Mouse (Mus musculus): ENCODE data around the gene Ptms. TPM values are rescaled to one million over a fixed set of nuclear protein-coding genes. Genes with fewer than 3 reads are reported as not detected.

Ptms gene
- 184 and 213 TPM in 2 replicates for polyA plus RNA-seq (2014; fragmentation: Nextera tagmentation; extraction: Ambion mirVana)

DNA sequence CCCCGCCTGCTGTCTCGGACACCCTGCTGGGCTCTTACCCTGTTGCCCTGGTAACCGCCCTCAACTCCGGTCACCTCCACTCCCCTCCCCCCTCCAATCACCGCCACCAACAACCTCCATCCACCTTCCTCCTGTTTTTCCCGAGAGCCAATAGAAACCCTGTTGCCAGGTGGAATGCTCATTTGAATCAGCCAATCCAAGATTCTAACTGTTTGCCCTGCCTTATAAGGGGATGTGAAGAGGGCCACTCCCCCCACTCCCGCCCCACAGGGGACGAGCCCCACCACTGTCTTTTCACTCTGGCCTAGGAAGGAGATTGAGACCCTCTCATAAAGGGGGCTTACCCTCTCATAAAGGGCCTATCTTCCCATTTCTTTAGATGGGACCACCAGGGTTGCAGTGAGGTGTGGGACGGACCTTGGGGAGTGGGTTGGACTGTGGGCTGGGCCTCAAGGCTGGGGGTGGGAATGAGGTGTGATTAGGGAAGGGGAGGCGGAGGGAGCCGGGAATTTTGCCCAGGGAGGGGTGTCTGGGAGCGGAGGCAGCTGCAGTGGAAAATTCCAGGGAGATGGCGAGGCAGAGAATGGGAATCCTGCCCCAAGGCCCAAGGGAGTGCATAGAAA, at the start of gene Ptms:
TSS of gene Ptms (minus strand) at position 409 of the 623 bp plus-strand sequence.
- H3K27me3 ChIP-seq (ENCODE audit: control insufficient read depth, insufficient read depth, low read length), result no peaks in the 10 kb centered on the region
- H3K36me3 ChIP-seq (replicated peaks; ENCODE audit: control insufficient read depth, insufficient read depth, low read depth, low read length), result no peaks in the 10 kb centered on the region
- DNase-seq (ENCODE audit: low spot score), result peak; percentile 98
- ATAC-seq (replicated peaks; ENCODE audit: insufficient number of reproducible peaks, low FRiP score, low TSS enrichment, low read depth), result peak; percentile 83
- no peaks in the 10 kb centered on the region for H3K9me3 ChIP-seq (replicated peaks; ENCODE audit: control insufficient read depth, low read length)
- peak within 1 kb of the TSS; percentile 5; the same call in 1 of the 2 replicates for H3K4me3 ChIP-seq (ENCODE audit: low read depth, low read length)
- peak within 1 kb of the TSS; percentile 5 for H3K9ac ChIP-seq (replicated peaks; ENCODE audit: low read length)
- H3K27ac ChIP-seq (replicated peaks; ENCODE audit: low read depth, low read length), result peak within 1 kb of the TSS; percentile 100
- WGBS, result 0% methylated on average over 13 of the region's 13 CpGs
- H3K4me1 ChIP-seq (ENCODE audit: control insufficient read depth, insufficient read depth, low read length), result peaks cover 6% of the 10 kb centered on the region
- H3K4me2 ChIP-seq (ENCODE audit: low read depth, low read length), result peak within 1 kb of the TSS; percentile 19; the same call in 1 of the 2 replicates

DNA sequence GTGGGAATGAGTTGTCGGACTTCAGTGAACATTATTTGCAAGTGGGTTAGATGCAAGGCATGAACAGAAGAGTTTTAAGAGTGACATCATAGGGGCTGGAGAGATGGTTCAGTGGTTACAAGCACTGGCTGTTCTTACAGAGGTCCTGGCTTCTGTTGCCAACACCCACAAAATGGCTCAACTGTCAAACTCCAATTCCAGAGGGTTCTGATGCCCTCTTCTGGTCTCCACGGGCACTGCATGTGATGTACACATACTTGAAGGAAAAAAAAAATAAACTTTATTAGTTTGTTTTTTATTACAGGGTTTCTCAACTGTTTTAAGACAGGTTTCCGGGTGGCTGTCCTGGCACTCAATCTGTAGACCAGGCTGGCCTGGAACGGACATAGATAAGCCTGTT, 47.9 kb upstream of the Ptms start:
- WGBS, result 72% methylated on average over 4 of the region's 4 CpGs
- Histone ChIP-seq H3K4me2 (ENCODE audit: low read depth, low read length) (no peak overlapping the region), H3K4me3 (ENCODE audit: low read depth, low read length) (no peak overlapping the region), H3K36me3 (replicated peaks; ENCODE audit: control insufficient read depth, insufficient read depth, low read depth, low read length) (no peaks in the 10 kb centered on the region), H3K27me3 (ENCODE audit: control insufficient read depth, insufficient read depth, low read length) (no peaks in the 10 kb centered on the region), H3K4me1 (ENCODE audit: control insufficient read depth, insufficient read depth, low read length) (no peaks in the 10 kb centered on the region), H3K9ac (replicated peaks; ENCODE audit: low read length) (no peak overlapping the region), H3K9me3 (replicated peaks; ENCODE audit: control insufficient read depth, low read length) (no peaks in the 10 kb centered on the region), H3K27ac (replicated peaks; ENCODE audit: low read depth, low read length) (no peak overlapping the region)
- ATAC-seq (replicated peaks; ENCODE audit: insufficient number of reproducible peaks, low FRiP score, low TSS enrichment, low read depth) (no peak), DNase-seq (ENCODE audit: low spot score) (peak; percentile 59)

DNA sequence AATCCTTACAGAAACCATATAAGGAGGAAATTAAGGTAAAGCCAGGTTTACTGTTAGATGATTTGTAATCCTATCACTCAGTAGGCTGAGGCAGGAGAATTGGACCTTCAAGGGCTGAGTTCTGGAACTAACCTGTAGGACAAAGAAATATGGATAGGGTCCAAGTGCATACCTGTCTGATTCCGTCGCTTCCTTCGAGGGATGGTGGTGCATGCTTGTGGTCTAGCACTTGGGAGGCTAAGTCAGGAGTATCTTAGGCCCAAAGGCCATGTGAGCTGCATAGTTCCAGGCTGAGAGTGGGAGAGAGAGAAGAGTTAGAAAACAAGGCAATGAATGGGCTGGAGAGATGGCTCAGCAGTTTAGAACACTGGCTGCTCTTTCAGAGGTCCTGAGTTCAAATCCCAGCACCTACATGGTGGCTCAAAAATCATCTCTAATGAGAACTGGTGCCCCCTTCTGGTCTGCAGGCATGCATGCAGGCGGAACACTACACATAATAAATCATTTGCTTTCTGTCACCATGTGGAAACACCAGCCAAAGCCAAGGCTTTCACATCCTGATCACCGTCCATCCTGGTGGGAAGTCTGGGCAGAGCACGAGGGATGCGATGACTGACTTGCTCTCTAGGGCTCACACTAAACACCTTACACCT, 46.7 kb upstream of the Ptms start:
- Histone ChIP-seq H3K27me3 (ENCODE audit: control insufficient read depth, insufficient read depth, low read length) (no peaks in the 10 kb centered on the region), H3K4me2 (ENCODE audit: low read depth, low read length) (no peak overlapping the region; the same call in 1 of the 2 replicates), H3K27ac (replicated peaks; ENCODE audit: low read depth, low read length) (no peak overlapping the region), H3K9me3 (replicated peaks; ENCODE audit: control insufficient read depth, low read length) (no peaks in the 10 kb centered on the region), H3K9ac (replicated peaks; ENCODE audit: low read length) (no peak overlapping the region), H3K4me3 (ENCODE audit: low read depth, low read length) (no peak overlapping the region), H3K36me3 (replicated peaks; ENCODE audit: control insufficient read depth, insufficient read depth, low read depth, low read length) (no peaks in the 10 kb centered on the region), H3K4me1 (ENCODE audit: control insufficient read depth, insufficient read depth, low read length) (no peaks in the 10 kb centered on the region)
- no peak for ATAC-seq (replicated peaks; ENCODE audit: insufficient number of reproducible peaks, low FRiP score, low TSS enrichment, low read depth)
- DNase-seq (ENCODE audit: low spot score), result no peak
- WGBS, result 97% methylated on average over 7 of the region's 7 CpGs

DNA sequence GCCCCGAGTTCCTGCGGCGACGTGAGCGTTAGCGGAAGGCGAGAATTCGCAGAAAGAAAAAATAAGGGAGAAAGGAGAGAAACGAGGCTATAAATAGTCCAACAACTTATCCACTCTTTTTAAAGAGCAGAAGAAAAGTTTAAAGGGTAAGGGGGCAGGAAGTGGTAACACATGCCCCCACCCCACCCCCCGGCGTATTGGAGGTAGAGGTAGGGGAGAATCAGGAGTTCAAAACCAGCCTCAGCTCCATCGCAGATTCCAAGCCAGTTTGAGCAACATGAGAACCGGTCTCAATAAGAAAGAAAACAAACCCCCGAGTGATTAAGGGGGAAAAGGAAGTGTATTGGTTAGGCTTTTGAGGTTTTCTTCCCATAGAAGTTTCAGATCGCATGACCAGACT, 45.8 kb upstream of the Ptms start:
- Histone ChIP-seq H3K4me1 (ENCODE audit: control insufficient read depth, insufficient read depth, low read length) (no peaks in the 10 kb centered on the region), H3K9me3 (replicated peaks; ENCODE audit: control insufficient read depth, low read length) (no peaks in the 10 kb centered on the region), H3K4me3 (ENCODE audit: low read depth, low read length) (peak overlapping the region; percentile 71), H3K27me3 (ENCODE audit: control insufficient read depth, insufficient read depth, low read length) (no peaks in the 10 kb centered on the region), H3K4me2 (ENCODE audit: low read depth, low read length) (peak overlapping the region; percentile 92), H3K27ac (replicated peaks; ENCODE audit: low read depth, low read length) (peak overlapping the region; percentile 82), H3K9ac (replicated peaks; ENCODE audit: low read length) (peak overlapping the region; percentile 91), H3K36me3 (replicated peaks; ENCODE audit: control insufficient read depth, insufficient read depth, low read depth, low read length) (no peaks in the 10 kb centered on the region)
- ATAC-seq (replicated peaks; ENCODE audit: insufficient number of reproducible peaks, low FRiP score, low TSS enrichment, low read depth), result no peak
- 17% methylated on average over 15 of the region's 15 CpGs for WGBS
- DNase-seq (ENCODE audit: low spot score), result no peak

DNA sequence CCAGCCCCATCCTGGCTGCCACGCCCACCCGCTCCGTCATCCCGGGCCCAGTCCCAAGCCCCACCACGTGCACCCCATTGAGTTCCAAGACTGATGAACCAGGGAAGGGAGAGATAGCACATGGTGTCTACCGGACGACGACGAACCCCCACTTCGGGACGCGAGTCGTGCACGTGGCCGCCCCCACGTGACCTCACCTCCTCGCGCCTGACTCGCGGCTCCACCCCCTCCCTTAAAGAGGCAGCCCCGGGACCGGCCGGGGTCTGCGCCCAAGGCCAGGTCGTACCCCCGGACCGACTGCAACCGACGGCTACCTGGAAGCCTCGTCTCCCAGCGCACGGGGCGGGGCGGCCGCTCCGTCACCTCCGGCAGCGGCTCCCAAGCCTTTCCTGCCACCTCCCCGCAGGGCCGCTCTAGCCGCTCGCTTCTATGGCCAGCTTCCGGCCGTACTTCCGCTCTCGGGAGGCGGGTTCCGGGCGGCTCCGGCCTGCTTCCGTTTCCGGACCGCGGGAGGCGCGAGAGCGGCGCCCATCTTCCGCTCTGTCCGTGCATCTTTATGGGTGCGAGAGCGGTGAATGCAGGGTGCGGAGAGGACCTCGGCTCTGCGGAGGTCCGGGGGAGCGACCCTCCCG, 45.3 kb upstream of the Ptms start, which contains the start of gene Cops7a:
TSS of gene Cops7a (minus strand) at position 451 of the 632 bp plus-strand sequence.
- no peaks in the 10 kb centered on the region for H3K4me1 ChIP-seq (ENCODE audit: control insufficient read depth, insufficient read depth, low read length)
- H3K27ac ChIP-seq (replicated peaks; ENCODE audit: low read depth, low read length), result peak within 1 kb of the TSS; percentile 82
- ATAC-seq (replicated peaks; ENCODE audit: insufficient number of reproducible peaks, low FRiP score, low TSS enrichment, low read depth), result peak; percentile 93
- H3K9ac ChIP-seq (replicated peaks; ENCODE audit: low read length), result peak within 1 kb of the TSS; percentile 91
- peak within 1 kb of the TSS; percentile 92 for H3K4me2 ChIP-seq (ENCODE audit: low read depth, low read length)
- no peaks in the 10 kb centered on the region for H3K27me3 ChIP-seq (ENCODE audit: control insufficient read depth, insufficient read depth, low read length)
- H3K4me3 ChIP-seq (ENCODE audit: low read depth, low read length), result peak within 1 kb of the TSS; percentile 71
- WGBS, result under 1% methylated on average over 65 of the region's 68 CpGs
- no peaks in the 10 kb centered on the region for H3K9me3 ChIP-seq (replicated peaks; ENCODE audit: control insufficient read depth, low read length)
- peak; percentile 97 for DNase-seq (ENCODE audit: low spot score)
- H3K36me3 ChIP-seq (replicated peaks; ENCODE audit: control insufficient read depth, insufficient read depth, low read depth, low read length), result no peaks in the 10 kb centered on the region

DNA sequence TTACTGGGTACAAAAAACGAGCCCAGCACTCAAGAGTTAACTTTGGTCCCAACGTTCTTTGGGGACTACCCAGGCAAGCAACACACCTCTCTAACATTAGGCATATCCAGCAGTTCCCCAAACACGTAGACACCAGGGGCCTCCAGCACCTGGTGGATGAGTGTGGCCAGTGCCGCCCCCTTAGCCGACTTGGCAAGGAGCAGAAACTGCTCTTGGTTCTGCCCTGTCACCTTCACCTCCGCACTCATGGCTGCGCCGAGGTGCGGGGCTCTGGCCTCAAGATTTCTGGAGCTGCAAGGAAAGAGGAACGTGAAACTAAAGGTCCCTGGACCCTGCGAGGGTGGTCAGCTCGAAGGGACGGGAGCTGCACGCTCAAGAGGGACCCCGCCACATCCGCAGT, 44.7 kb upstream of the Ptms start:
- Histone ChIP-seq H3K27me3 (ENCODE audit: control insufficient read depth, insufficient read depth, low read length) (no peaks in the 10 kb centered on the region), H3K36me3 (replicated peaks; ENCODE audit: control insufficient read depth, insufficient read depth, low read depth, low read length) (no peaks in the 10 kb centered on the region), H3K9ac (replicated peaks; ENCODE audit: low read length) (peak overlapping the region; percentile 91), H3K4me2 (ENCODE audit: low read depth, low read length) (peak overlapping the region; percentile 92), H3K9me3 (replicated peaks; ENCODE audit: control insufficient read depth, low read length) (no peaks in the 10 kb centered on the region), H3K4me3 (ENCODE audit: low read depth, low read length) (peak overlapping the region; percentile 71), H3K4me1 (ENCODE audit: control insufficient read depth, insufficient read depth, low read length) (no peaks in the 10 kb centered on the region), H3K27ac (replicated peaks; ENCODE audit: low read depth, low read length) (no peak overlapping the region)
- ATAC-seq (replicated peaks; ENCODE audit: insufficient number of reproducible peaks, low FRiP score, low TSS enrichment, low read depth), result peak; percentile 30; the same call in 1 of the 2 replicates
- no peak for DNase-seq (ENCODE audit: low spot score)
- 46% methylated on average over 16 of the region's 16 CpGs for WGBS

DNA sequence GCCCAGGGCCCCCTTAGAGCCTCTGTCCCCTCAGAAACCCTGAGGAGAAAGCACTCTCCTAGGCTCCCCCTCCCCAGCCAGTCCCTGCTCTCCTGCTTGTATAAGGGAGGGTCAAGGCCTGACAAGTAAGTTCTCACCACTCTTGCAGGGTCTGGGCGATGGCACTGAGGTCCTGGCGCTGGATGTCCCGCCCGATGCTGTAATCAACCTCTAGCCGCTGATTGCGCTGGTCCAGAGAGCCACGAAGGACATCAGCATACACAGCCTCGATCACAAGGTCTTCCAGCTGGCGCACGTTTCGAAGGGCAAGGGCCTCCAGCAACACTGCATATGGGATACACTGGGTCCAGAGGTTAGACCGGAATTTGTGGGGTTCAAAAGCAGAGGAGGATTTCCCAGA, 41.1 kb upstream of the Ptms start:
- 90% methylated on average over 12 of the region's 12 CpGs for WGBS
- DNase-seq (ENCODE audit: low spot score) (no peak), ATAC-seq (replicated peaks; ENCODE audit: insufficient number of reproducible peaks, low FRiP score, low TSS enrichment, low read depth) (no peak)
- no peak overlapping the region for H3K4me3 ChIP-seq (ENCODE audit: low read depth, low read length)
- no peak overlapping the region for H3K27ac ChIP-seq (replicated peaks; ENCODE audit: low read depth, low read length)
- no peak overlapping the region for H3K9ac ChIP-seq (replicated peaks; ENCODE audit: low read length)
- H3K36me3 ChIP-seq (replicated peaks; ENCODE audit: control insufficient read depth, insufficient read depth, low read depth, low read length), result peaks cover 4% of the 10 kb centered on the region
- H3K4me2 ChIP-seq (ENCODE audit: low read depth, low read length), result no peak overlapping the region
- no peaks in the 10 kb centered on the region for H3K4me1 ChIP-seq (ENCODE audit: control insufficient read depth, insufficient read depth, low read length)
- no peaks in the 10 kb centered on the region for H3K9me3 ChIP-seq (replicated peaks; ENCODE audit: control insufficient read depth, low read length)
- H3K27me3 ChIP-seq (ENCODE audit: control insufficient read depth, insufficient read depth, low read length), result no peaks in the 10 kb centered on the region

DNA sequence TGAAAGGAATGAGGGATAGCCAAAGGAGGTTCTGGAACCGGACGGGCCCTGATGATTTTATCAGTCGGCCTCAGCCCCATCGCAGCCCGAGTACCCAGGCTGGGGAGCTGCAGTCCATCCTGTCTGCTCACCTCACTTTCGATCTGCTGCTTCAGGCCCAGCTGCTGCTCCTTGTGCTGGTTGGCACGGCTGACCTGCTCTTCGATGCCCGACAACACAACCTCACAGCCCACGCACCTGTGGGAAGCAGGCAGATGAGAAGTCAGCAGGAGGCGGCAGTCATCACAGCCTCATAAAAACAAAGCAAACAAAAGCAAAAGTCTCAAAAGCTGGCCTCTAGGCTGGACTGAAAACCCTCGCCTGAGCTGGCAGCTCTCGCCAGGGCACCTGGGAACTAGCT, 40.1 kb upstream of the Ptms start:
- 93% methylated on average over 13 of the region's 13 CpGs for WGBS
- H3K27ac ChIP-seq (replicated peaks; ENCODE audit: low read depth, low read length), result no peak overlapping the region
- no peak overlapping the region for H3K9ac ChIP-seq (replicated peaks; ENCODE audit: low read length)
- no peak for DNase-seq (ENCODE audit: low spot score)
- H3K4me3 ChIP-seq (ENCODE audit: low read depth, low read length), result no peak overlapping the region
- H3K9me3 ChIP-seq (replicated peaks; ENCODE audit: control insufficient read depth, low read length), result no peaks in the 10 kb centered on the region
- H3K4me1 ChIP-seq (ENCODE audit: control insufficient read depth, insufficient read depth, low read length), result no peaks in the 10 kb centered on the region
- peaks cover 4% of the 10 kb centered on the region for H3K36me3 ChIP-seq (replicated peaks; ENCODE audit: control insufficient read depth, insufficient read depth, low read depth, low read length)
- no peaks in the 10 kb centered on the region for H3K27me3 ChIP-seq (ENCODE audit: control insufficient read depth, insufficient read depth, low read length)
- ATAC-seq (replicated peaks; ENCODE audit: insufficient number of reproducible peaks, low FRiP score, low TSS enrichment, low read depth), result no peak
- no peak overlapping the region for H3K4me2 ChIP-seq (ENCODE audit: low read depth, low read length)

All from embryonic facial prominence, embryonic 11.5 days (tissue).